Mouse (Mus musculus): ENCODE measurements around the gene Tnfaip6.

GRCm38 (mm10) chr2:52034601-52035000 lies 3.2 kb upstream of the Tnfaip6 start:
- no peak for TF ChIP-seq CTCF (IDR thresholded peaks at IDR 0.05; ENCODE audit: low read depth)
- TF ChIP-seq EP300 (IDR thresholded peaks at IDR 0.05; ENCODE audit: low read depth): no peak
